Mouse (Mus musculus) kidney, postnatal 14 days (tissue): ENCODE results near the gene Naa35.

Experiments used
- DNase-seq: peaks from one replicate; pipeline ENCODE4 v3.0.0; 2022; ENCODE audit warnings: mixed read lengths

The Naa35 gene

GRCm38 (mm10) chr13:59584947-59585647 lies at the start of gene Naa35, which contains the start of gene Agtpbp1:
TSS of gene Naa35 (plus strand) at chr13:59585259.
TSS of gene Agtpbp1 (minus strand) at chr13:59585227.
- peak; percentile 100 for DNase-seq

- DNase-seq = no peak
These were observed 49.3 kb upstream of the Naa35 start for GRCm38 (mm10) chr13:59535746-59536145.

GRCm38 (mm10) chr13:59536631-59537030 lies 48.4 kb upstream of the Naa35 start:
- no peak for DNase-seq

- DNase-seq = no peak
These were observed 46.4 kb upstream of the Naa35 start for GRCm38 (mm10) chr13:59538661-59539060.

- no peak for DNase-seq
These were observed 45.0 kb upstream of the Naa35 start for GRCm38 (mm10) chr13:59540030-59540429.

- DNase-seq = no peak
These were observed 42.6 kb upstream of the Naa35 start for GRCm38 (mm10) chr13:59542411-59542810.

GRCm38 (mm10) chr13:59547091-59547490 lies 38.0 kb upstream of the Naa35 start:
- DNase-seq = peak; percentile 26

GRCm38 (mm10) chr13:59547716-59548115 lies 37.3 kb upstream of the Naa35 start:
- DNase-seq = peak; percentile 72

- DNase-seq = no peak
These were observed 35.7 kb upstream of the Naa35 start for GRCm38 (mm10) chr13:59549318-59549798.

GRCm38 (mm10) chr13:59552286-59552685 lies 32.8 kb upstream of the Naa35 start:
- DNase-seq = no peak

GRCm38 (mm10) chr13:59552751-59553150 lies 32.3 kb upstream of the Naa35 start:
- no peak for DNase-seq

- DNase-seq = no peak
These were observed 30.1 kb upstream of the Naa35 start for GRCm38 (mm10) chr13:59554772-59555505.

GRCm38 (mm10) chr13:59555613-59556192 lies 29.4 kb upstream of the Naa35 start:
- no peak for DNase-seq

- DNase-seq = peak; percentile 75
These were observed 28.4 kb upstream of the Naa35 start for GRCm38 (mm10) chr13:59556670-59557069.

- peak; percentile 92 for DNase-seq
These were observed 27.7 kb upstream of the Naa35 start for GRCm38 (mm10) chr13:59557185-59557985.

GRCm38 (mm10) chr13:59558776-59559175 lies 26.3 kb upstream of the Naa35 start:
- no peak for DNase-seq

GRCm38 (mm10) chr13:59562471-59562870 lies 22.6 kb upstream of the Naa35 start:
- no peak for DNase-seq

GRCm38 (mm10) chr13:59564505-59564904 lies 20.6 kb upstream of the Naa35 start:
- peak; percentile 20 for DNase-seq

- DNase-seq = no peak
These were observed 20.1 kb upstream of the Naa35 start for GRCm38 (mm10) chr13:59564923-59565322.

GRCm38 (mm10) chr13:59565945-59566520 lies 19.0 kb upstream of the Naa35 start:
- DNase-seq = no peak

- no peak for DNase-seq
These were observed 14.0 kb upstream of the Naa35 start for GRCm38 (mm10) chr13:59571107-59571506.

- DNase-seq = peak; percentile 12
These were observed 12.5 kb upstream of the Naa35 start for GRCm38 (mm10) chr13:59572549-59572948.
